Mouse (Mus musculus): Measurements from ENCODE around the gene Tead4.

Gene Tead4

DNA sequence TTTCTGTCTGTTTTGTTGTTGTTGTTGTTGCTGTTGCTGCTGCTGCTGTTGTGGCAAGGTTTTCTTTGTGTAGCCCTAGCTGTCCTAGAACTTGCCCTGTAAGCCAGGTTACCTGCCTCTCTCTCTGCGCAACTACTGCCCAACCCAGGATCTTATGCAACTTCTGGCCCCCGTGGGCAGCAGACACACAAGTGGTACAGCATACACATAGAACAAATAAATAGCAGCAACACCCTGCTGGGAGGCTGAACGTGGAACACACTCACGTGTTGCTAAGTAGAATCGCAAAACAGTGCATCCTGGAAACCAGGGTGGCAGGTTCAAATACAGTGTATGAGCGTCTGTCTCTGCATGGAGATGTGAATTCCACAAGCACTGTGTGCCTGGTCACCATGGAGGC is 11.9 kb downstream of the Tead4 start:
- DNase-seq: peak; percentile 58 to 65

DNA sequence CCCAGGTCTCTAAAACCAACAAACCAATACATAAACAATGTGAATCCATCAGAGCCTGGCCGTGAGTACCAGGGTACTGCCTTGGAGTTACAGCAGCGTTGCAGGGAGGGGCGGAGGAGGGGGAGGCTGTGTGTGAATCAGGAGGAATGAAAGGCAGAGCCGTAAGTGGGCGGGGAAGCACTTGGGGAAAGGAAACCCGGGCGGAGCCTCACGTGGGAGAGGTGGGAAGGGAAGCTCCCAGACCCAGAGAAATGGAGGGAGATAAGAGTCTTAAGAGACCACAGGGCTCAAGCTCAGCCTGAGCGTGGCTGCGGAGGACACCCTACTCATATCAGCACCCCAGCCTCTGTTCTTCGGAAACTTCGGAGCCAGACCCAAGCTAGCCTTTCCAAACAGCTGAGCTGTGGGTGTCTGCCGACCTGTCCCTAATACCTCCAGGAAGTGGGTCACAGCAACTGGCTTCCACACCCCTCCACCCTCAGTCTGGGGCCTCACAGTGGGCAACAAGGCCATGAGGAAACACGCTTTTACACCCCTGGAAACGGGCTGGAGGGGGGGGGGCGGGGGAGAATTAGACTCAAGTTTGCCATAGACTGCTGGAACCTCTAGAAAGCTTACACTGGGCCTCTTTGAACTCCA is 14.7 kb downstream of the Tead4 start:
- peak; percentile 88 to 93 for DNase-seq

DNA sequence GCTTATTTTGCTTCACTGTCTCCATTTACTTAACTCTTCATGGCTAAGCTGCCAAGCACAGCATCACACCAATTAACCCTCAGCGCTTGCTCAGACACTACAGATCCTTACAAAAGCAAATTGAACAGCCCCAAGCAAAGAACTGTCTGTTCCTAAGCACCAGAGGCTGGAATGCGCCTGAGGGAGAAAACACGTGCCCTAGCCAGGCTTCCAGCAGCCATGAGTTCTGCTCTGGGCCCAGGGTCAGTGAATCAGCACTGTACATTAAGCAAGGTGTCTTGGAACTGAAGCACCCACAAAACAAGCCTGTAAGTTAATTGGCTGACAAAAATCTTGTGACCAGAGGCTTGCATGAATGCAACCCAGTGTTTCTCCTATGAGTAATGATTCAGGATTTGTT is 18.5 kb downstream of the Tead4 start:
- no peak for DNase-seq

DNA sequence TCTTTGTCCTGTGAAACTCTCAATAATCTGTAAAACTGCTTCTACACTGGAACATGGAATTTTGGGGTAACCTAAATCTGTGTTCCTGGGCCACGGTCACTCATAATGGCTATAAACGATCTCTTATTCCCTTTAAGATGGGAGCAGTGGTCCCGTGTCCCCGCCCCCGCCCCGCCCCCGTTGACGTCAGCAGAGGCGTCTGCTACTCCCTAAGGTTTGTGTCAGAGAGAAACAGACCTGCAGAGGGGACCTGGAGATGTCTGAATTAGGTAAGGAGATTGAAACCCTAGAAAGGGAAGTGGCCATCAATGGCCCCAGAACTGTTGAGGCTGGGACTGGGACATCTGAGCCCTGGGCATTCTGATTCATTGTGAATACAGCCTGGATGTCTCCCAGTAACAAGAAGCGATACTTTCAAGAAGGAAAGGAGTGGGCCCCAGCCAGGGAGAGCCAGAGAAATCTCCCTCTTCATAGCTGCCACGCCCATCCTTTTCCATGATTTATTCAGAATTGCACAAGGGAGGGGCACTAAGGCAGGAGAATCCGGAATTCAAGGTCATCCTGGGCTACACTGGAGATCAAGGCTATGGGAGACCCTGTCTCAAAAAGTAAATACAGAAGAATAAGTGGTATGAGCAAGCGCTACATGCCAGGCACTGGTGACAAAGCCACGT is 20.0 kb downstream of the Tead4 start:
- DNase-seq: no peak

DNA sequence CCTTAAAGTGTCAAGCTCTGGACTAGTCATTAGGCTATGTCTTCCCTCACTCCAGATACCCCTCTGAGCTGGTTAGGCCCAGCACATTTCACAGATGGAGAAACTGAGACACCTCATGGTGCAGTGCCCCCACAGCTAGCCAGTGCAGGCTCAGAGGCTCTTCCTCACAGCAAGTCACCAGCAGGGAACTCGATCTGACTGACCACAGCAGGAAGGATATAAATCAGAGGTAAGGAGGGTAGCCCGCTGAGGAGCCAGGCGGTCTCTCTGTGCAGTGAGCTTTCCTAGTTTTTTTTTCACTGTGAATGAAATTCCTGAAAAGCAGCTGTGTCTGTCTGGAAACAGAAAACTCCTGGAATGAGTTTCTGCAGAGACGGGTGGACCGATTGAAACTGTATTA is 21.0 kb downstream of the Tead4 start:
- DNase-seq: no peak

DNA sequence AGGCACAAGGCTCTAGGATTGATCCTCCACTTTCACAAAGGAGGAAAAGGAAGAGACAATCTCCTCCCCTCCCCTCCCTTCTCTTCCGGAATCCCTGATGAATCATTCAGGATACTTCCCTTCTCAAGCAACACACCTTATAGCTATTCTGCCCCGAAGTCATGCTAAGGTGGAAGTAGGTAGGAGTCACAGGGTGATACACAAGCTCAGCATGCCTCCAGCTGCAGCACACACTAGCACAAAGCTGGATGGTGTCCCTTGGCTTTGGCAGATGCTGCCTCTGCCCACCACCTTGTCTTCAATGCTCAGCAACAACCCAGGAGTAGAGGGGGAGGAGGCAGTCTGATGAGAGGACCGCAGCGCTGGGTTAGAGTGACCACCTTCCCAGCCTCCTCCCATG is 21.5 kb downstream of the Tead4 start:
- no peak for DNase-seq

DNA sequence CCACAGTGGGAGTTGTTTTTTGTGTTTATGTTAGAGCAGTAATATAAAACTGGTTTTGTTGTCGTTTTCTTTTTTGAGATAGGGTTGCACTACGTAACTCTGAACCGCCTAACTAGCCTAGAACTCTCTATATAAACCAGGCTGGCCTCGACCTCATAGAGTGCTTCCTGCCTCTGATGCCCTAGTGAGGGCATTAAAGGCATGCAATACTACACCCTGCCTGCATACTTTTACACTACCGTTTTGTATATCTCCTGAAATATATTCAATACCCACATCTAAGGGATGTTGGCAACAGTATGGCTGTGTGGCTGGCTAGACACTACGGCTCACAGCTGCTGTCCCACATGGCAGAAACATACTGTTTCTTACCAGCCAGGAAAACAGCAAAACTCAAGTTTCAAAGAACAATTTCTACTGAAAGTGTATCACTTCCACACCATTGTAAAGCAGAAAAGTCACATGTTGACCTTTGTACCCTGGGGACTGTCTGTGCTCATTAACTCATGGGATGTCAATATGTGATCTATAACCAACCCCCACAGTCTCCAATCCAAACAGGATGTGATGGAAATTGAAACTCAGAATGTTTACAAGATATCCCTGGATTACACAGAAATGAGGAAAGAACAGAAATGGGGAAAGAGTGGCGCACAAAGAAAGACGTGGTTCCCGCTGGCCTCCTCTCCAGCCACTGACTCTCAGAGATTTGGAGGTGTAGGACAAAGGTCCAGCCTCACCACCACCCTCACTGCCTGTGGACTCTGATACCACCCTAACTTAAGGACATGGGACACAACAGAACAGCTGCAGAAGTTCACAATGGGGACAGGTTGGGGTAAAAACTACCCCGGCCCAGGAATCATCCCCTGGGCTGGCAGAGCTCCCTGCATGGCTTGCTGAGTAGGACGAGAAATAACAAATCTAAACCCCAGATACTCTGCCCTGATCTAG is 23.2 kb downstream of the Tead4 start:
- DNase-seq: no peak

DNA sequence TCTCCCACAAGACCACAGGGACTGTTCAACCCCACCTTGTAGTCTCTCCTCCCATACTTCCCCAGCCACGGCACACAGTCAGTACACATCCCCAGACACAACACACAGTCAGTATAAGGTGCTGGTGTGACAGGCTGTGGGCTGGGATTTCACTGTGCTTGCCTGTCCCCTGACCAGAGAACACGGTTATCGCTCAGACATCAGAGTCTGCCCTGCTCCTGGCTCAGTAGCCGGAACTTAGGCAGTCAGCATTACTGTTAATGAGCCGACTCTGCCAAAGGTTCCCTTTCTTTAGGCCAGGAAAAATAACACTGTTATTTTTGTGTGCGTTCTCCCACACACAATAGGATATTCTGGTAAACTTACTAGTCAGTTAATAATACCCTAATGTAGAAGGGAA is 24.3 kb downstream of the Tead4 start:
- no peak for DNase-seq

DNA sequence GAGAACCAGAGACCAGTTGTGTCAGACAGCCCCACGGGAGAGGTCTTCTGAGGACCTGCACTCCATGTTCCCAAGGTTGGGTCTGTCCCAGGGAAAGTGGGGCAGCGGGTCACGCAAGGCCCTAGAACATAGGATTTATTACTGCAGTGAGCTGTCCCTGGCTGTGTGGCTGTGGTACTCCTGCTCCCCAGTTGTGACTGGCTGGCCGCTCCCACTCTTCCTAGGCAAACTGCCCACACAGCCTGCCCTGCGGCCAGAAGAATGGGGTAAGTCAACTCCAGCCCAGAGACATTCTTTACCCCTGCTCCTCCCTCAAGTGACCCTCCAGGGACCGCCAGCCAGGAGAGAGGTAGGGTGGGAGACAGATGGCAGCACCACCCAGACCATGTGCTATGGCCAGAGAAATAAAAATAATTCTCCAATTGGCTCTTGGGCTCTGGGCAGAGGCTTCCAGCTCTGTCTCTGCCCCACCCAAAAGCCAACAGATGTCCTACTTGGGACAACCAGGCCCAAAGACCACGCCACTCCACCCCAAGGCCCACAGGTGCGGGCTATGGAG is 25.0 kb downstream of the Tead4 start:
- DNase-seq: peak; percentile 62 to 78

DNA sequence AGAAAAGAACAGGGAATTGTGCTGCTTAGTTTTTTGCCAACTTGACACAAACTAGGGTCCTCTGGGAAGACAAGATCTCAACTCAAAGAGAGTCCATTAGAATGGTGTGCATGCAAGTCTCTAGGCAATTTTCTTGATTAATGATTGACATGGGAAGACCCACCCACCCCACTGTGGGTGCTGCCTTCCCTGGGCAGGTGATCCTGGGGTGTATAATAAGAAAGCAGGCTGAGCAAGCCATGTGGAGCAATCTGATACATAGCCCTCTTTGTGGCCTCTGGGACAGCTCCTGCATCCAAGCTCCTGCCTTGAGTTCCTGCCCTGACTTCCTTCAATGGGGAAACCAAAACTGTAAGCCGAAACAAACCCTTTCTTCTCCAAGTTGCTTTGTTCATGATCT is 27.1 kb downstream of the Tead4 start:
- DNase-seq: no peak

DNA sequence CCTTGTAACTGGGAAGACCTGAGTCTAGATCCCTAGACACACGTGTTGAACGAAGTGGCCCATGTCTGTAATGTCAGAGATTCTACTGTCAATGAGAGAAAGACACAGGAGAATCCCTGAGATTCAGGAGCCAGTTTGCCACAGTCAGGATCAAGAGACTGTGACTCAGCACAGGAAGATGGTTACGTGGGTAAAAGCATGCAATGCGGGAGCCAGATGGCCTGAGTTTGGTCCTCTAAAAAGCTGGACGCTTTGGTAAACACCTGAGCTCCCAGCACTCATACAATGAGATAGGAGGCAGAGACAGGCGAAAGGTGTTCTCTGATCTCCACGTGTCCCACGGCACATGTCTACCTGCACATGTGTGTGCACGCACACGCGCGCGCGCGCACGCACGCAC is 27.9 kb downstream of the Tead4 start:
- DNase-seq: no peak

DNA sequence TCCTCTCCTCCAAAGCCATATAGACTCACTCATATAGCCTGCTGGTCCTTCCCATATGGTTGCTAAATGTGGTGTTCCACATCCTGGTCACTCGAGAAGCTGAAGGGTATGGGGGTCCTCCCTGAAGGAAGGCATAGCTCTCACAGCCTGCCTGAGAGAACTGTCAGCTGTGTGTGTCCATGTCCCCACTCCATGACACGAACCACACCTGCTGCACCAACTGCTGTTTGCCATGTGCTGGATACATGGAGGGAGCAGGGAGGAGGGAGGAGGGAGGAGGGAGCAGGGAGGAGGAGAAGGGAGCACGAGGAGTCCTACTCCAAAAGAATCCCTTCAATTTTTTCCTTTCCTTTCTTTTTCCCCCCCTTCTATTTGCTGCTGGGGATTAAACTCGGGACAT is 30.8 kb downstream of the Tead4 start:
- no peak for DNase-seq

DNA sequence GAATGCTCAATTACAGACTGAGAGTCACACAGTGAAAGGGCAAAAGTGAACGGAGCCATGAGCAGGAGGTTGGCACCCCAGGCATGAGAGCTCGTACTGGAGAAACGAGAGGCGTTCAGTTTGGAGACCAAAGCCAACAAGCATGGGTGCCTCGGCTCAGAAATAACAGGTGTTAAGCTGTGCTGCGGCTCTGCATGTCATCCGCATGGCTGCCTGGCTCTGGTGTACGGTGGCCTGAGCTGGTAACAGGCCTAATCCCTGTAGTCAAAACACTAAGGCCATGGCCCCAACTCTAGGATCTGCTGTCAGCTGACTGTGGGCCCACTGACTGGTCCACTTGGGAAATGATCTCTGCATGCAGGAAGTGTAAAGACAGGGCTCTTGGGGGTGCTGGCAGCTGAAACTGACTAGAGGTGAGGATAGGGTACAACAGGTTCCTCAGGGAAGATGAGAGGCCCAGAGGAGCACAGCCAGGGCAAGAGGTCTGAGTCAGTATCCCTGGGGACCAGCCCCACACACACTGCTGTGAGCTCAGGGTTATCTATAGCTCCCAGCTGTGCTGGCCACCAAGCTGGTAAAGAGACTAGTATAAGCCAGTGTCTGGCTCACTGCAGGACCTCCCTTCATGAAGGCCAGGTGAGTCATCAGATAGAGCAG is 35.6 kb downstream of the Tead4 start:
- DNase-seq: no peak

DNA sequence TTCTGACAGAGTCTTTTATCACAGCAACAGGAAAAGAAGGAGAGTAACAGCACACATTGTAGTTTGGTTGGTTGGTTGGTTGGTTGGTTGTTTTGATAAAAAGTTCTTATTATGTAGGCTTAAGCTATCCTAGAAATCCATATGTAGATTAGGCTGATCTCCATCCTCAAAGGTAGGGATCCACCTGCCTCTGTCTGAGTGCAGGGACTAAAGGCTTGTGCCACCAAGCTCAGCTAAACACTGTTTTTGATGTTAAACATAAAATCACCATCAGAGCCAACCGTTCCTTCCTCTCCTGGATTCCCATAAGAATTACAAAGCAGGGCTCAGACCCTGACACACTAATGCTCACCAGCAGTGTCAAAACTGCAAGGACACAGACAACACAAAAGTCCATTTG is 39.1 kb downstream of the Tead4 start:
- no peak for DNase-seq

DNA sequence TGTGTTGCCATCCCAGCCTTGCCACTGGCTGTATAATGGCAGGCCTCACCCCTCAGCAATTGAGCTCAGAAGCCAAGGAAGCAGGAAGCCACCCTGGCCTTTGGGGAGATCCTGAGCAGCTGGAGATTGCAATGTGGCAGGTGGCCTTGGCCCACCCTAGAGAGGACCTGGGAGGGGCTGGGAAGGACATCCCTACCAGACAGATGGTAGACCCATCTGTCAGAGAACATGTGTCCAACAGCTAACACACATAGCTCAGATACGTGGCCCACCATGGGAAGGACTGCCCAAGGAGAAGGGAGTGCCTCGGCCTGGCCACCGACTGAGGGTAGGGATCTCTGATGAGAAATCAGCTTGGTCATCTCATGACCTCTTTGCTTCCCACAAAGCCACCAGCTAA is 41.4 kb downstream of the Tead4 start:
- DNase-seq: no peak

DNA sequence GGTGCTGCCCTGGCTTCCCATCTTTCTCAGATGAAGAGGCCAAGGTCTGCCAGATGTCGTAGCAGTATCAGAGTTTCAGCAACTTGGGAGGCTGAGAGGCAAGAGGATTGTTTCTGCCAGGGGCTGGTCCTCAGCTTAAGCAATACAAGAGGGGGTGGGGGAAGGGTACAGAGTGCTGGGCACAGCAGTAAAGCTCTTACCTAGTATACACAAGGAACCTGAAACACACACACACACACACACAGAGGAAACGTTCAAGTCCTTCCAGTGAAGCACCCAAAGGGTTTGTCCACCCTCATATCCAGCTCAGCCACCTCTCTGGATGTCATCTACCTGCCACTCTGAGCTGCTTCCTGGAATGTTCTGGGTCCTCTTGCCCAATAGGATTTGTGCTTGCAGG is 44.7 kb downstream of the Tead4 start:
- peak in 1 of 2 experiments; percentile 51 for DNase-seq

DNA sequence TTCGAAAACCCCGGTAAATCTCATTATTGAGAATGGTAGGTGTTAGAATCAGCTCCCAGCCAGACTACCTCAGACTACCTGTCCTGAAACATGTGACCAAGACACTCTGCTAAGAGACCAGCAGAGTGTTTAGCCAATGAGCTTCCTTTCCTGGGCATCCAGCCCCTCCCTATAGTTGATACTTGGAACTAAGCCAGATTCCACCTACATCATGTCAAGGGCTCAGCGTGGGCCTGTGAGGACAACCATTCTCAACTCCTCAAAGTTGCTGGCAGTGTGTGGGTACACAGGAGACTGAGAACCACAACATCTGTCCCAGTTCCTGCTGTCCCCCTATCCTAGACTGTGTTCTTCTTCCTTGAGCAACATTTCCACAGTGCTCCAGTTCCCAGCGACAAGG is 45.3 kb downstream of the Tead4 start:
- peak; percentile 20 to 53 for DNase-seq

DNA sequence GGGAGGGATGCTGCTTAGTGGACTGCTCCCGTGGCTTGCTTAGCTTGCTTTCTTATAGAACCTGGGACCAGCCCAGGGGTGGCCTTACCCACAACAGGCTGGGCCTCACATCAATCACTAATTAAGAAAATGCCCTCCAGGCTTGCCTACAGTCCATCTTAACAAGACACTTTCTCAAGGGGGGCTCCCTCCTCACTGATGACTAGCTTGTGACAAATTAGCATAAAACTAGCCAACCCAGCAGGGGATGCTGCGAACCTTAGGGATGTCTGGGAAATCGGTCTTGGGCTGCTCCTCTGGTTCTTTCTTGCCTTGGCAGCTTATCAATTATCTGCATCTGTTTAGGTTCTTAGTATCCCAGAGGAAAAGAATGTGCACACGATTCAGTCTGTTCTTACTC is 46.1 kb downstream of the Tead4 start:
- DNase-seq: no peak

DNA sequence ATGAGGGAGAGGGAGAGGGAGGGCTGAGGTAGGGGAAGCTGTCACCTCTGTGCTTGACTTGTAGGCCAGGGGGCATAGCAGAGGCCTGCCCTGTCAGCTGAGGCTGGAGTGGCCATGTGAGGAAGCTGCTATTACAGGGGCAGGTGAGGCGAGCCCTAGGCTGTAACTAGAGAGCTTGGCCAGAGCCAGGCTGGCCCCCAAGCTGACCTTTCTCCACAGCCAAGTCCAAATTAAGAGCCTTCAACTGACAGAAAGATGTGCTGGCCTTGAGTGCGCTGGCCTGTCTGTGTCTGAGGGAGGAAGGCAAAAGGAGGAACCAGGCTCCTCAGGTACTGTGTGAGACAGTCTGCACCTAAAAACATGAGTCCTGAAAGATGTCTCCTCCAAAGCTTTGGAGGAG is 47.5 kb downstream of the Tead4 start:
- no peak for DNase-seq

DNA sequence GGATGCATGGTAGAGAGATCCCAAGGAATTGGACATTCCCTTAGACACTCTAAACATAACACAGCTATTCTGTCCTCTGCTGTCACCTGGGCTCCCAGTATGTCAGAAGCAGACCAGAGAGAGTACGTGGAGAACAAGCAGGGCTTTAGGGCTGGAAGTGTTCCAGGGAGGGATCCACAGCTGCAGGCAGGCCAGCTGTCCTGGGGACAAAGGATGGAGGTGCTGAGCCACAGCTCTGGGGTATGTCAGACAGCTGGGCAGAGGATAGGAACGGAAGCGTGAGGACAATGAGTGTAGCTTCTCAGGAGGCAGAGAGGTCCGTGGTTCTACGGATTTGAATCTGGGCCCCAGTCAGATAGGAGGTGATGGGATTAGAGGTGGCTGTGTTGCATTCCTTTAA is 50.0 kb downstream of the Tead4 start:
- DNase-seq: no peak

DNA sequence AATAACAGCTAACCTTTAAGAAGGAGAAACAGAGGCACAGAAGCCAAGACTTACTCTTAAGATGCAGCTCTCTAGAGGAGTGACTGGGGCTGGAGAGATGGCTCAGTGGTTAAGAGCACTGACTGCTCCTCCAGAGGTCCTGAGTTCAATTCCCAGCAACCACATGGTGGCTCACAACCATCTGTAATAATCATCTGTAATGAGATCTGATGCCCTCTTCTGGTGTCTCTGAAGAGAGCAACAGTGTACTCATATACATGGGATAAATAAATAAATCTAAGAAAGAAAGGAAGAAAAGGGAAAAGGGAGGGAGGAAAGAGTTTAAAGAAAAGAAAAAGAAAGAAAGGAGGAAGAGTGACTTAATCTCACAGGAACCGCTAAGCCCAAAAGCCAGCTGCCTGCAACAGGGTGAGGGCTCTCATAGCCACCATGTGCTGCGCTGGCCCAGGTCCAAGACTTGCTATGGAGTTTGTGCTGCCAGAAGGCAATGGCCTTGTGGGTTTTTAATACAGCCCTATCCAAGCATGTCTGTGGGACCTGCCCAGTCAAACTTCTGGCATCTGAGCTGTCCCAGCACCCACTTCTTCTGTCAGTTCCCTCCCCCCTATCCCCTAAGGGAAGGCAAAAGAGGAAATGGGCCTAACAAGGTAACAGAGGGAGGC is 63.4 kb downstream of the Tead4 start:
- no peak for DNase-seq

DNA sequence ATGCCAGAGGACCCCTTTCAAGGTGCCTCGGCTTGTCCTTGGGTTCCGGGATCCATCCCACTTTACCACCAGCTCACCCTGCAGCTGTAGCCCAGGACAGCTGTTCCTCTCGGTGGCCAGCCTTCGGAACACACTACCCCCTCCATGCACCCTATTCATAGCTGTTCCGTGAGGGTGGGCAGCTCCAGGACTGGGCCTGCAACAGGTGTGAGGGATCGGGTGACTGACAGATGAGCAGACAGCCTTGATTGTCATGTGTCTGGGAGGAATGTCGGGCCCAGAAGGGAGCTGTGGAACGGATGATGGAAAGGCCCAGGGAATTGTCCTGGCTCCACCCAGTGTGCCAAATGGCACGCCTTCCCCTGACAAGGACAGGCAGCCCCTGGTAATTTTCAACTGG is 64.0 kb downstream of the Tead4 start:
- DNase-seq: no peak
